Mouse (Mus musculus) CD4-positive helper T cell, adult 2 months (primary cell): ENCODE results near the gene Gm26992.
"Not testable (repeated sequence)": the region's sequence is repeated elsewhere in the genome, so short reads cannot be mapped to it uniquely, and the experiment has no call there.

Experiments
- DNase-seq: peaks from one replicate; pipeline ENCODE4 v3.0.0-alpha.2; 2012; ENCODE audit warnings: low read depth, missing footprints, low spot score

Gene Gm26992

GRCm38 (mm10) chrX:103421710-103422109 is at the start of gene Gm26992:
Gene Gm26992 (plus strand): TSS chrX:103422010.
- DNase-seq: no peak

- DNase-seq: no peak
Measured at GRCm38 (mm10) chrX:103374250-103374649, 47.6 kb upstream of the Gm26992 start.

GRCm38 (mm10) chrX:103384528-103384927 is 37.3 kb upstream of the Gm26992 start:
- DNase-seq: peak; percentile 1

GRCm38 (mm10) chrX:103388131-103388530 is 33.7 kb upstream of the Gm26992 start:
- no peak for DNase-seq

GRCm38 (mm10) chrX:103393841-103394240 is 28.0 kb upstream of the Gm26992 start:
- DNase-seq: peak; percentile 9

- no peak for DNase-seq
Measured at GRCm38 (mm10) chrX:103405021-103405420, 16.8 kb upstream of the Gm26992 start.

GRCm38 (mm10) chrX:103414167-103414566 is 7.6 kb upstream of the Gm26992 start, which contains the start of gene Tsx:
Gene Tsx (plus strand): TSS chrX:103414467.
- no peak for DNase-seq

GRCm38 (mm10) chrX:103427677-103428076 is 5.9 kb downstream of the Gm26992 start:
- no peak for DNase-seq

- DNase-seq: no peak
Measured at GRCm38 (mm10) chrX:103432293-103432692, 10.5 kb downstream of the Gm26992 start.

GRCm38 (mm10) chrX:103438023-103438422 is 16.2 kb downstream of the Gm26992 start:
- peak; percentile 4 for DNase-seq

GRCm38 (mm10) chrX:103440803-103441202 is 19.0 kb downstream of the Gm26992 start:
- DNase-seq: peak; percentile 39

- peak; percentile 32 for DNase-seq
Measured at GRCm38 (mm10) chrX:103443755-103444154, 21.9 kb downstream of the Gm26992 start.

GRCm38 (mm10) chrX:103447539-103448169 is 25.8 kb downstream of the Gm26992 start:
- DNase-seq: peak; percentile 11

GRCm38 (mm10) chrX:103448429-103448828 is 26.6 kb downstream of the Gm26992 start:
- not testable (repeated sequence) for DNase-seq

GRCm38 (mm10) chrX:103448943-103449722 is 27.3 kb downstream of the Gm26992 start:
- DNase-seq: not testable (repeated sequence)

GRCm38 (mm10) chrX:103452815-103453214 is 31.0 kb downstream of the Gm26992 start:
- DNase-seq: no peak

GRCm38 (mm10) chrX:103460056-103460455 is 38.2 kb downstream of the Gm26992 start:
- no peak for DNase-seq

GRCm38 (mm10) chrX:103468998-103469397 is 47.2 kb downstream of the Gm26992 start:
- DNase-seq: no peak

- no peak for DNase-seq
Measured at GRCm38 (mm10) chrX:103472346-103472745, 50.5 kb downstream of the Gm26992 start.

- peak; percentile 73 for DNase-seq
Measured at GRCm38 (mm10) chrX:103477507-103477906, 55.7 kb downstream of the Gm26992 start.

- DNase-seq: no peak
Measured at GRCm38 (mm10) chrX:103481243-103482096, 59.7 kb downstream of the Gm26992 start.

- DNase-seq: no peak
Measured at GRCm38 (mm10) chrX:103482097-103482451, 60.3 kb downstream of the Gm26992 start.
